20 mouse cellular contexts compared by ENCODE assay signal in the genomic region with DNA sequence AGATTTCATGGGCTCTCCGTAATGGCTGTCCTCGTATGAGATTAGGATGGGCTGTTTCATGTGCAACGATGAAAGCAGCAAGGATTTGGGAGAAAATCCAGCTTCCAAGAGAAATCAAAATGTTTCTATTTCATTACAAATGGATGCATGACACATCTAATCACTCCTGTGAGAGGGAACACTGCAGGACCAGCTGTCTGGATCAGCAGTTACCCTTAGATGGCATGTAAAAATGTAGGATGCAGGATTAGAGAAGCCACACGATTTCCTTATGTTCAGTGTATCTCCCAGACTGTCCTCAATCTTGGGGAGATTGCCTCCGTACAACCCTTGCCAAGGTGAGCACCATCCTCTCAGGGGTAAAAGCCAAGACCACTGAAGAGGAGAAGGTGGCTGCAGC.
"Had no signal": no experiment of that assay in that cellular context is flagged by ENCODE, and none has a peak within 500 bp of the region (broad histone marks: within the 10 kb centered on the region; RNA-seq: fewer than 3 reads in every experiment).

No protein-coding gene starts in this region.

- DNase-seq: kidney, adult 18-20 months; kidney, adult 9 months; kidney, postnatal 14 days; kidney, postnatal 4 days; left cerebral cortex, postnatal 4 days; liver, postnatal 0 days; lung, embryonic 14.5 days; thymus, adult 18-20 months; thymus, postnatal 36 days had no signal

- H3K9me3 ChIP-seq: limb, embryonic 12.5 days; limb, embryonic 15.5 days; midbrain, embryonic 13.5 days; neural tube, embryonic 12.5 days had no signal

- H3K4me2 ChIP-seq: limb, embryonic 12.5 days; limb, embryonic 15.5 days; liver, embryonic 11.5 days; lung, embryonic 14.5 days; midbrain, embryonic 13.5 days; neural tube, embryonic 12.5 days had no signal

- H3K4me3 ChIP-seq: left cerebral cortex, adult 2 months; limb, embryonic 12.5 days; limb, embryonic 15.5 days; midbrain, embryonic 13.5 days; neural tube, embryonic 12.5 days had no signal

- H3K36me3 ChIP-seq: limb, embryonic 12.5 days; limb, embryonic 15.5 days; midbrain, embryonic 13.5 days; neural tube, embryonic 12.5 days had no signal

- H3K27ac ChIP-seq: left cerebral cortex, adult 2 months; limb, embryonic 12.5 days; limb, embryonic 15.5 days; liver, embryonic 14.5 days; macrophage; midbrain, embryonic 13.5 days; neural tube, embryonic 12.5 days had no signal

- H3K27me3 ChIP-seq: limb, embryonic 12.5 days; limb, embryonic 15.5 days; midbrain, embryonic 13.5 days; neural tube, embryonic 12.5 days had no signal

- H3K9ac ChIP-seq: limb, embryonic 12.5 days; limb, embryonic 15.5 days; liver, embryonic 14.5 days; liver, postnatal 0 days; lung, embryonic 14.5 days; midbrain, embryonic 13.5 days; neural tube, embryonic 12.5 days had no signal

- H3K4me1 ChIP-seq: limb, embryonic 15.5 days; midbrain, embryonic 13.5 days; neural tube, embryonic 12.5 days had no signal

- ATAC-seq: intestine, embryonic 16.5 days; liver, postnatal 0 days; lung, postnatal 0 days; midbrain, embryonic 13.5 days; midbrain, embryonic 16.5 days had no signal
